Mouse (Mus musculus) midbrain, embryonic 12.5 days (tissue): Measurements from ENCODE around the gene Col6a1. TPM values are rescaled to one million over a fixed set of nuclear protein-coding genes. Genes with fewer than 3 reads are reported as not detected.

Experiments
- ATAC-seq: fragments of 200-750 bp; cut with Nextera tagmentation; 2 replicates; pipeline ENCODE4 v1.8.0; 2017; ENCODE audit warnings: low read depth, moderate TSS enrichment, moderate library complexity; ENCODE audit not compliant: low FRiP score
- H3K27ac ChIP-seq: fragments of 300-500 bp; sonication (generic); replicated peaks from 2 replicates; pipeline ENCODE4 v1.5.1; 2016; ENCODE audit warnings: mild to moderate bottlenecking
- H3K27me3 ChIP-seq: fragments of 300-500 bp; sonication (generic); 2 replicates; pipeline ENCODE4 v1.6.1; 2016; ENCODE audit warnings: mild to moderate bottlenecking
- H3K36me3 ChIP-seq: fragments of 300-500 bp; sonication (generic); 2 replicates; pipeline ENCODE4 v1.6.1; 2016
- H3K4me1 ChIP-seq: fragments of 300-500 bp; sonication (generic); 2 replicates; pipeline ENCODE4 v1.6.1; 2016
- H3K4me2 ChIP-seq: fragments of 300-500 bp; sonication (generic); replicated peaks from 2 replicates; pipeline ENCODE4 v1.6.1; 2016; ENCODE audit warnings: mild to moderate bottlenecking, moderate library complexity
- H3K4me3 ChIP-seq: fragments of 300-500 bp; sonication (generic); 2 replicates; pipeline ENCODE4 v1.5.1; 2016; ENCODE audit warnings: mild to moderate bottlenecking
- H3K9ac ChIP-seq: fragments of 300-500 bp; sonication (generic); replicated peaks from 2 replicates; pipeline ENCODE4 v1.6.1; 2016; ENCODE audit warnings: mild to moderate bottlenecking, moderate library complexity
- H3K9me3 ChIP-seq: fragments of 300-500 bp; sonication (generic); 2 replicates; pipeline ENCODE4 v1.6.1; 2016; ENCODE audit warnings: mild to moderate bottlenecking
- WGBS: fragments of 180-500 bp; shearing (Covaris S2); methylation state at CpG from one replicate; pipeline ENCODE4 v1.1.7; 2016; 5-methylcytosine and 5-hydroxymethylcytosine counted together
- polyA plus RNA-seq: library from polyadenylated mRNA; unstranded; fragments of >200 nt; fragmentation: Nextera tagmentation; extraction: Ambion mirVana; gene quantifications from 2 replicates; pipeline ENCODE4 v1.2.1, GENCODE M21; 2016

The Col6a1 gene
- polyA plus RNA-seq, 1 experiment from 2014 or later = 33.3 TPM

- no peak overlapping the region for H3K9ac ChIP-seq
- no peaks in the 10 kb centered on the region for H3K9me3 ChIP-seq
- peak overlapping the region; percentile 23 for H3K4me2 ChIP-seq
- no peak for ATAC-seq
- no peak overlapping the region for H3K4me3 ChIP-seq
- H3K36me3 ChIP-seq = no peaks in the 10 kb centered on the region
- H3K27ac ChIP-seq = no peak overlapping the region
- H3K27me3 ChIP-seq = no peaks in the 10 kb centered on the region
- peaks cover 11% of the 10 kb centered on the region; the same call in 1 of the 2 replicates for H3K4me1 ChIP-seq
- WGBS = 33% methylated on average over 3 of the region's 3 CpGs
Observed at GRCm38 (mm10) chr10:76733677-76734068, 7.7 kb upstream of the Col6a1 start.

DNA sequence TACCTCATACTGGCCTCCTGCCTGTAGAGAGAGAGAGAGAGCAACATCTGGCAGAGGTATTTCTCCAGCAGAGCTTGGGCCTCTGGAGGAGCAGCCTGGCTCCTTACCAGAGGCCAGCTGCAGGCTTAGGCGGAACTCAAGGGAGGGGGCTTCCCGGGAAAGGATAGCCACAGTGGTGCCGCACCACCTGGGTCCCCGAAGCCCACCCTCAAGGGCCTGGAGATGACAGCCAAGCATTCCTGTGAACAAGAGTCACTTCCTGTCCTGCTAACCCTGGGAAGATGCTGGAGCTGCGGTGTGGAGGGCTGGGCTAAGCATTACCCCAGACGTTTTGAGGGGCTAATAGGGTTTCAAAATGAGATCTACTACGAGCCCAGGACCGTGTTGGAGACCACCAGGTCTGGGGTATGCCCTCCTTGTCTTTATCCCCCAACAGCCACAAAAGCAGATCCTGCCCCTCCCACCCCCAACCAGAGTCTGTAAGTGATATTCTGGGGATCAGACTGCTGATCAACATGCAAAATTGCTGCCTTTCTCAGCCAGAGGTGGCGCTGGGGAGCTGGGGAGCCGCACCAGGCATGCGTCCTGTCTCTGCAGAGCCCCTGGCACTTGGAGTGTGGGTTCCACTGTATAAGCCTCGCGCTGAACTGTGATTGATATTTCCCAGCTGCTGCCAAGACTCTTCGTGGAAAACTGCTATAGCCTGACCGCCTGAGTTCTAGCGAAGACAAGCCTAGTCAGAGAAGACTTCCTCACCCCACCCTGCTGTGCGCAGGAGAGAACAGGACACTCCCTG, 7.1 kb upstream of the Col6a1 start:
- Histone ChIP-seq H3K4me2 (peak overlapping the region; percentile 23), H3K4me3 (no peak overlapping the region), H3K9ac (no peak overlapping the region), H3K27ac (no peak overlapping the region), H3K36me3 (no peaks in the 10 kb centered on the region), H3K27me3 (no peaks in the 10 kb centered on the region), H3K4me1 (peaks cover 11% of the 10 kb centered on the region; the same call in 1 of the 2 replicates), H3K9me3 (no peaks in the 10 kb centered on the region)
- 17% methylated on average over 17 of the region's 17 CpGs for WGBS
- no peak for ATAC-seq

DNA sequence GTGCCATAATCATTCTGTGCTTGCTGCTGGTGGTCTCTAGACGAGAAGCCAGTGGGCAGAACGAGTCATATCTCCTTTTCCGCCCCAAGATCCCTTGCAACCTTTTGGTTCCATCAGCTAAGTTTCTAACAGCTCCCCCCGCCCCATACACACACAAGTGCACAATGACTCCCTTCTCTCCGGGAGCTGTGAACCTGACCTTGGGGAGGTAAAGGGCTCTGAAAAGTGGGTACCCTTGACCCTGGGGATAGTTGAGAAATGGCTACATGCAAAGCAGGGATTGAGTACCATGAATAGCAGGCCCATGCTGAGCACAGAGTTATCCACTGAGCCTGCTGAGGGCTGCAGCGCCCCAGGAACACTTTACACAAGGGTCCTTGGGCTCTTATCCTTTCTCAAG, 6.4 kb upstream of the Col6a1 start:
- Histone ChIP-seq H3K9me3 (no peaks in the 10 kb centered on the region), H3K9ac (no peak overlapping the region), H3K27me3 (no peaks in the 10 kb centered on the region), H3K36me3 (no peaks in the 10 kb centered on the region), H3K4me2 (no peak overlapping the region), H3K4me3 (no peak overlapping the region), H3K4me1 (peaks cover 11% of the 10 kb centered on the region; the same call in 1 of the 2 replicates), H3K27ac (no peak overlapping the region)
- 70% methylated on average over 6 of the region's 6 CpGs for WGBS
- no peak for ATAC-seq

DNA sequence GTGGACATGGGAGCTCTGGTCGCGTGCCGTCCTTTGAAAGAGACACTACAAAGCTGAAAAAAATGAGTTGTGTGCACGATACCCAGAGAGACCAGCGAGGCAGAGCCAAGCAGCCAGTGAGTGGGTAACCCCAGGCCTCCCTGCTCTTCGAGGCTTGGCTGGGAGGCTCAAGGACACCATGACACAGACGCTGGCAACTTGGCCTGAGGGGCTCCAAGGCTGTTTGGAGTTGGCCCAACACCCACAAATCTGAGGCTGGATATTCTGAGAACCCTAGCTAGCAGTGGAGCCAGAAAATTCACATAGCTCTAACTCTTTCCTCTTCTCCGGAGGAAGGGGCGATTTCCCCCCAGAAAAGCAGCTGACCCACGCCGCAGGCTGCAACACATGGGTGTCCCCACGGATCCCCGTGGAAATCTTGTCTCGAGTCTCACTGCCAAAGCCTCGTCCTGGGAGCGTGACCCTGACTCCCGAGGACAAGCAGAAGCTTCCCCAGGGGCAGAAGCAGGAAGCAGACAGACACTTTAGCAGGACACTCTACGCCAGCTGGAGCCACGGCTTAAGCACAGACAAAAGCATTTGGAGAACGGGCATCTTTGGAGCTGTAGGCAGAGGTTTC, 5.8 kb upstream of the Col6a1 start:
- H3K4me3 ChIP-seq = no peak overlapping the region
- no peak overlapping the region for H3K9ac ChIP-seq
- no peak overlapping the region for H3K27ac ChIP-seq
- H3K4me2 ChIP-seq = no peak overlapping the region
- no peaks in the 10 kb centered on the region for H3K36me3 ChIP-seq
- peaks cover 11% of the 10 kb centered on the region; the same call in 1 of the 2 replicates for H3K4me1 ChIP-seq
- 66% methylated on average over 20 of the region's 20 CpGs for WGBS
- no peak for ATAC-seq
- no peaks in the 10 kb centered on the region for H3K9me3 ChIP-seq
- no peaks in the 10 kb centered on the region for H3K27me3 ChIP-seq

DNA sequence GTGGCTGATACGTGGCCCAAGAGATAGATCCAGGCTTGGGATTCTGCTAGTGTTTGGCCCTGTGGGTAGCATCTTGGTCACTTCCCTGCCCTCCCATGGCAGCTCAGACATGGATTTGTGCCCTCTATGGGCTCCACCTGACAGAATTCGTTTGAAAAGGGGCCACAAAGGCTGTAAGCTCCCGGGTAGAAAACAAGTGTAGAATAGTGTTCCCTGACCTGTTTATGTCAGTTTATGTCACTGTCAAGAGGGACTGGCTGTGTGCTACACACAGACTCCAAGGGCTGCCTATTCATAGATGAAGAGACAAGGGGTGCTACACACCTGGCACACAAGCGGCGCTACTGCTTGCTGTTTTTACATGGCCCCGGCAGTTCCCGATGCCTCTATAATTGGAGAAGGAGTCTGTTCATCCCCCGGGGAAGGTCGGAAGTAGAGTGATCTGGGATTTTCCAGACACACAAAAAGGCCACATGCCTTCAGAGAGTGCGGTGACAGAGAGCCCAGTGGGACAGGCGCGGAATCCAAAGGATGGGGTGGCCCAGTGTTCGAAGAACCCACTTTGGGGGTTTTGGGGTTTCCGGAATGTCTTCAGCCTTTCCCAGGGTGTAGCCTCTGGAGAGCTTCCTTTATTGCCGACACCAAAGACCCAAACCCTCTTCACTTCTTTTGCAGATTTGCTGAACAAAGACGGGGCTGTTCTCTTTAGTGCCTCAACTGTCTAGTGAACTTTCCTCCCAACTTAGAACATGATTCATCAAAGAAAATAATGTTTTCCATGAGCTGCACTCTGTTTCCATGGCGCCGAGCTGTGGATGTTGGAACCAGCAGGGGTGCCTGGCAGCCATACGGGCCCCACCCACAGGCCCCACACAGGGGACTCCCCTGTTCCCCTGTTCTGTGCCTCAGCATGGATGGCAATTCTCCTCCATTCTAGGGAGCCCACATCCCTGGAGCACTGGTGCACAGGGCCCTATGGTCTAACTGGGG, 4.0 kb upstream of the Col6a1 start:
- peaks cover 11% of the 10 kb centered on the region; the same call in 1 of the 2 replicates for H3K4me1 ChIP-seq
- WGBS = 82% methylated on average over 19 of the region's 19 CpGs
- no peak overlapping the region for H3K9ac ChIP-seq
- H3K27ac ChIP-seq = no peak overlapping the region
- no peak overlapping the region for H3K4me2 ChIP-seq
- no peak overlapping the region for H3K4me3 ChIP-seq
- no peaks in the 10 kb centered on the region for H3K9me3 ChIP-seq
- ATAC-seq = no peak
- H3K27me3 ChIP-seq = no peaks in the 10 kb centered on the region
- H3K36me3 ChIP-seq = no peaks in the 10 kb centered on the region

- 14% methylated on average over 11 of the region's 11 CpGs for WGBS
- H3K27me3 ChIP-seq = no peaks in the 10 kb centered on the region
- no peak overlapping the region for H3K27ac ChIP-seq
- no peaks in the 10 kb centered on the region for H3K9me3 ChIP-seq
- no peak overlapping the region for H3K4me3 ChIP-seq
- H3K36me3 ChIP-seq = no peaks in the 10 kb centered on the region
- H3K4me1 ChIP-seq = peaks cover 8% of the 10 kb centered on the region; the same call in 1 of the 2 replicates
- 0 out of 2 replicates have a peak overlapping the region, but pooled peaks have one; percentile 6 for H3K4me2 ChIP-seq
- ATAC-seq = no peak
- H3K9ac ChIP-seq = no peak overlapping the region
Observed at GRCm38 (mm10) chr10:76728369-76728768, 2.4 kb upstream of the Col6a1 start.

DNA sequence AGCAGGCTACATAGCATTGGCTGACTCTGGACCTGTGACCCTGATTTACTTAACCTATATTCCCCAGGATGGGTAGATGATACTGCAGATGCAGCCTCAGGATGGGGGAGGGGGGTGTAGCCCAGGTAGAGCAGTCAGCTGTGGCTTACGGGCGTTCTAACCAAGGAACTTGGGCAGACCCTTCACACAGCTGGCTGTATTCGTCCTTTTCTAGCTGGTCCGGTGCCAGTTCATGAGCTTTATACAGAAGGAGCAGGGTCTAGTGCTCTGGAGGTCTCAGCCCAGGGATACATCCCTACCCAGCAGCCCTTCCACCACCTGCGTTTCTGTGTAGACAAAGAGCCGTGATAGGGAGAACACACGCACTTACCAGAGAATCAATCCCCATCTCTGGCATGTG, 1.3 kb upstream of the Col6a1 start:
- H3K27ac ChIP-seq = no peak overlapping the region
- H3K9ac ChIP-seq = no peak overlapping the region
- no peak for ATAC-seq
- no peaks in the 10 kb centered on the region for H3K4me1 ChIP-seq
- no peaks in the 10 kb centered on the region for H3K36me3 ChIP-seq
- H3K9me3 ChIP-seq = no peaks in the 10 kb centered on the region
- no peak overlapping the region for H3K4me2 ChIP-seq
- H3K4me3 ChIP-seq = no peak overlapping the region
- no peaks in the 10 kb centered on the region for H3K27me3 ChIP-seq
- WGBS = 87% methylated on average over 7 of the region's 7 CpGs

GRCm38 (mm10) chr10:76726866-76727265, 898 bp upstream of the Col6a1 start:
- Histone ChIP-seq H3K4me1 (no peaks in the 10 kb centered on the region), H3K27ac (no peak overlapping the region), H3K27me3 (no peaks in the 10 kb centered on the region), H3K36me3 (no peaks in the 10 kb centered on the region), H3K9me3 (no peaks in the 10 kb centered on the region), H3K4me3 (no peak overlapping the region), H3K9ac (no peak overlapping the region), H3K4me2 (no peak overlapping the region)
- WGBS = 93% methylated on average over 4 of the region's 4 CpGs
- no peak for ATAC-seq

DNA sequence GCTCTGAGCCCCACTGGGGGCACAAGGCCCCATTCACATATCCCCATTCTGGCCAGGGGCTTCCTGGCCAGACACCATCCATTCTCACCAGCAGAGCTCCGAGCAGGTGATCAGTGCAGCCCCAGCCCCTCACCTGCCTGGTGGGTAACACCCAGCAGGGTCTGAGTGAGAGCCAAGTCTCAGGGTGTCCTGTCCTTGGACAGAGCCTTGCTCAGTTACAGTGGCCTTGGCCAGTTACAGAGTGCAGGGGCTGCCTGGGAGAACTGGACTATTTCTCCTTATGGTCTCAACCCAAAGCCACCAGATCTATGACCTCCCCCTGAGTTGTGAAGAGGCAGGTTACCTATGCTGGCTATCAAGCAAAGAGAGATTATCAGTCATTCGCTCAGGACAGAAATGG, 871 bp downstream of the Col6a1 start:
- WGBS = 84% methylated on average over 2 of the region's 2 CpGs
- H3K9me3 ChIP-seq = no peaks in the 10 kb centered on the region
- no peaks in the 10 kb centered on the region for H3K4me1 ChIP-seq
- H3K27me3 ChIP-seq = no peaks in the 10 kb centered on the region
- H3K4me3 ChIP-seq = no peak overlapping the region
- no peak for ATAC-seq
- H3K9ac ChIP-seq = no peak overlapping the region
- no peaks in the 10 kb centered on the region for H3K36me3 ChIP-seq
- no peak overlapping the region for H3K27ac ChIP-seq
- no peak overlapping the region for H3K4me2 ChIP-seq

GRCm38 (mm10) chr10:76724231-76724736, 1.7 kb downstream of the Col6a1 start:
- Histone ChIP-seq H3K4me3 (no peak overlapping the region), H3K27me3 (no peaks in the 10 kb centered on the region), H3K27ac (no peak overlapping the region), H3K4me1 (no peaks in the 10 kb centered on the region), H3K9ac (no peak overlapping the region), H3K36me3 (no peaks in the 10 kb centered on the region), H3K9me3 (no peaks in the 10 kb centered on the region), H3K4me2 (no peak overlapping the region)
- no peak for ATAC-seq
- 61% methylated on average over 5 of the region's 5 CpGs for WGBS

GRCm38 (mm10) chr10:76722751-76723450, 3.1 kb downstream of the Col6a1 start:
- no peak overlapping the region for H3K4me3 ChIP-seq
- no peak overlapping the region for H3K9ac ChIP-seq
- 86% methylated on average over 18 of the region's 18 CpGs for WGBS
- H3K4me2 ChIP-seq = no peak overlapping the region
- H3K4me1 ChIP-seq = no peaks in the 10 kb centered on the region
- no peak for ATAC-seq
- H3K27me3 ChIP-seq = no peaks in the 10 kb centered on the region
- H3K9me3 ChIP-seq = no peaks in the 10 kb centered on the region
- no peak overlapping the region for H3K27ac ChIP-seq
- H3K36me3 ChIP-seq = no peaks in the 10 kb centered on the region
